Mouse (Mus musculus) heart, postnatal 0 days (tissue): Measurements from ENCODE around the gene Myl3. TPM values are rescaled to one million over a fixed set of nuclear protein-coding genes. Genes with fewer than 3 reads are reported as not detected.

Experiments used
- ATAC-seq: fragments of 200-750 bp; cut with Nextera tagmentation; 2 replicates; pipeline ENCODE4 v1.8.0; 2017; ENCODE audit warnings: low read depth, moderate number of reproducible peaks, moderate library complexity; ENCODE audit not compliant: insufficient read depth
- DNase-seq: peaks from one replicate; pipeline ENCODE4 v3.0.0-alpha.2; 2016; ENCODE audit warnings: low spot score
- H3K27ac ChIP-seq: fragments of 300-500 bp; sonication (generic); 2 replicates; pipeline ENCODE4 v1.5.1; 2014; ENCODE audit warnings: low read depth, mild to moderate bottlenecking
- H3K27me3 ChIP-seq: fragments of 300-500 bp; sonication (generic); 2 replicates; pipeline ENCODE4 v1.6.1; 2014; ENCODE audit warnings: low read length, mixed read lengths; ENCODE audit not compliant: control insufficient read depth, insufficient read depth
- H3K36me3 ChIP-seq: fragments of 300-500 bp; sonication (generic); replicated peaks from 2 replicates; pipeline ENCODE4 v1.6.1; 2014; ENCODE audit warnings: low read length, mixed read lengths; ENCODE audit not compliant: control insufficient read depth, insufficient read depth
- H3K4me1 ChIP-seq: fragments of 300-500 bp; sonication (generic); 2 replicates; pipeline ENCODE4 v1.6.1; 2014; ENCODE audit warnings: antibody characterized with exemption; ENCODE audit not compliant: control insufficient read depth, insufficient read depth
- H3K4me2 ChIP-seq: fragments of 300-500 bp; sonication (generic); 2 replicates; pipeline ENCODE4 v1.6.1; 2014; ENCODE audit warnings: low read depth, mild to moderate bottlenecking, low read length, moderate library complexity
- H3K4me3 ChIP-seq: fragments of 300-500 bp; sonication (generic); 2 replicates; pipeline ENCODE4 v1.5.1; 2014; ENCODE audit warnings: low read depth, low read length
- H3K9ac ChIP-seq: fragments of 300-500 bp; sonication (generic); replicated peaks from 2 replicates; pipeline ENCODE4 v1.6.1; 2014; ENCODE audit warnings: low read depth, low read length, mixed read lengths
- H3K9me3 ChIP-seq: fragments of 300-500 bp; sonication (generic); replicated peaks from 2 replicates; pipeline ENCODE4 v1.6.1; 2016; ENCODE audit warnings: low read length; ENCODE audit not compliant: control insufficient read depth
- CTCF ChIP-seq: IDR thresholded peaks from 2 replicates; pipeline ENCODE4 v1.5.1; 2016; ENCODE audit warnings: antibody characterized with exemption, control low read depth, low read depth
- EP300 ChIP-seq: IDR thresholded peaks from 2 replicates; pipeline ENCODE4 v1.6.1; 2016; ENCODE audit warnings: antibody characterized with exemption, low read depth
- WGBS: fragments of 180-500 bp; shearing (Covaris S2); extraction: QIAGEN DNeasy Blood & Tissue Kit; methylation state at CpG from one replicate; pipeline ENCODE4 v1.1.7; 2014; 5-methylcytosine and 5-hydroxymethylcytosine counted together
- polyA plus RNA-seq: library from polyadenylated mRNA; unstranded; fragments of >200 nt; fragmentation: Nextera tagmentation; extraction: Ambion mirVana; gene quantifications from 2 replicates; pipeline ENCODE4 v1.2.1, GENCODE M21; 2015
- total RNA-seq: library from RNA; depleted of rRNA; stranded (reverse); fragments of >200 nt; gene quantifications from 2 replicates; pipeline ENCODE4 v1.2.3, GENCODE M21; 2014; ENCODE audit warnings: low replicate concordance

The Myl3 gene
- total and polyA plus RNA-seq, 2 experiments from 2014 or later, result 7,975 to 8,752 TPM

DNA sequence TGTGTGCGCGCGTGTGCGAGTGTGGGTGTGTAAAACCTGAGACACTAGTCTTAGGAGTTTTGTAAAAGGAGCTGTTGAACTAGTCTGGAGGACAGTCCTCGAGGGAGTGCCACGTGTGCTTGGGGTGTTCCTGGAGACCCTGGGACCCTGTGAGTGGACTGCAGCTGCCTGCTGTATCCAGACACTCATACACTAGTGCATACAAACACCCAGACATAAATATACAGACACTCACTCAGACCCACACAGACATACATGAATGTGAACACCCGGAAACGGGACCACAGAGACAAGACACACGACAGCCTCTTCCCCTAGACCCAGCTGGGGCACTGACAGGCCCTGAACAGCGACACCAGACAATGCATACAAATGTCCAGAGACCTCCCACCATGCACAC lies 21.1 kb downstream of the Myl3 start:
- Histone ChIP-seq H3K27ac (peak overlapping the region; percentile 99), H3K36me3 (peaks cover 2% of the 10 kb centered on the region; the same call in 1 of the 2 replicates), H3K9me3 (no peaks in the 10 kb centered on the region), H3K4me1 (peaks cover 21% of the 10 kb centered on the region; the same call in 1 of the 2 replicates), H3K9ac (peak overlapping the region; percentile 22; the same call in 1 of the 2 replicates), H3K4me3 (peak overlapping the region; percentile 53), H3K27me3 (no peaks in the 10 kb centered on the region), H3K4me2 (peak overlapping the region; percentile 57)
- 67% methylated on average over 10 of the region's 10 CpGs for WGBS
- TF ChIP-seq EP300, result no peak
- TF ChIP-seq CTCF, result no peak
- no peak for ATAC-seq
- DNase-seq, result no peak

DNA sequence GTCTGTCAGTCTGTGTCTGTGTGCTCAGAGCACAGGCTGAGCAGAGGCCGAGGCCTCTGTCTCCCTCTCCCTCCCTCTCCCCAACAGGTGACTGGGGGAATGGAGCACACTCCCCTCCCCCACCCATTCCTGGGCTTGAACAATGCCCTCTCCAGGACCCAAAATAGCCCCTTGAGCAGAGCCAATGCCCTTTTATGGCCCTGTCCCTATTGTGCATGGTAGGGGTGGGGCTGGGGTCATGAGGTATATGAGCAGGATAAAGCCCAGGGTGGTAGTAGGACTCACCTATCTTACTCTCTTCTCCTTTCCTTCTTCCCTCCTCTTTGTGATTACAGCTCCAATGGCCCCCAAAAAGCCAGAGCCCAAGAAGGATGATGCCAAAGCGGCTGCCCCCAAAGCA lies 21.7 kb downstream of the Myl3 start:
- peak overlapping the region; percentile 99 for H3K27ac ChIP-seq
- no peaks in the 10 kb centered on the region for H3K9me3 ChIP-seq
- peaks cover 8% of the 10 kb centered on the region for H3K36me3 ChIP-seq

DNA sequence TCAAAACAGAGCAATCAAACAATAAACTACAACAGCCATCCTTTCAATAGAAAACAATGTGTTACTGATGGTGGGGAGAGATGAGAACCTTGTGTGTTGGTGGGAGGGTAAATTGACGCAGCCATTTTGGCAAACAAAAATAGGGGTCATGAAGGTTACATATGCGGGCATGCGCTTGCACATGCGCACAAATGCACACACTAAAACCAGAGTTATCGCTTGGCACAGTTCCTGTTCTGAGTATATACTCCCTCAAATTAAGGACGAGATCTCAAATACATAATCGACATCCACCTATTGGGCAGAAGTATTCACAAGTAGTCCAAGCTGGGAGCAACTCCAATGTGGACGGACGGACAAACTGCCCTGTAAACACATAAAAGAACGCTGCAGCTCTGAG lies 30.7 kb downstream of the Myl3 start:
- H3K4me3 ChIP-seq, result no peak overlapping the region
- peak; percentile 50; the same call in 1 of the 2 replicates for TF ChIP-seq EP300
- no peak for TF ChIP-seq CTCF
- 0 out of 2 replicates have a peak, but pooled peaks cover 8% of the 10 kb centered on the region for H3K4me1 ChIP-seq
- 0 out of 2 replicates have a peak overlapping the region, but pooled peaks have one; percentile 22 for H3K27ac ChIP-seq
- DNase-seq, result no peak
- peaks cover 31% of the 10 kb centered on the region for H3K36me3 ChIP-seq
- no peaks in the 10 kb centered on the region for H3K27me3 ChIP-seq
- no peaks in the 10 kb centered on the region for H3K9me3 ChIP-seq
- no peak for ATAC-seq
- no peak overlapping the region for H3K4me2 ChIP-seq
- no peak overlapping the region for H3K9ac ChIP-seq
- 76% methylated on average over 10 of the region's 10 CpGs for WGBS

More for the DNA sequence above, 21.7 kb downstream of the Myl3 start:
- DNase-seq (peak; percentile 94), ATAC-seq (peak; percentile 87)
- Histone ChIP-seq H3K4me1 (peaks cover 21% of the 10 kb centered on the region; the same call in 1 of the 2 replicates), H3K4me2 (peak overlapping the region; percentile 57), H3K27me3 (no peaks in the 10 kb centered on the region), H3K4me3 (peak overlapping the region; percentile 53), H3K9ac (peak overlapping the region; percentile 96)
- TF ChIP-seq EP300 (peak; percentile 94), CTCF (no peak)
- 34% methylated on average over 2 of the region's 2 CpGs for WGBS

DNA sequence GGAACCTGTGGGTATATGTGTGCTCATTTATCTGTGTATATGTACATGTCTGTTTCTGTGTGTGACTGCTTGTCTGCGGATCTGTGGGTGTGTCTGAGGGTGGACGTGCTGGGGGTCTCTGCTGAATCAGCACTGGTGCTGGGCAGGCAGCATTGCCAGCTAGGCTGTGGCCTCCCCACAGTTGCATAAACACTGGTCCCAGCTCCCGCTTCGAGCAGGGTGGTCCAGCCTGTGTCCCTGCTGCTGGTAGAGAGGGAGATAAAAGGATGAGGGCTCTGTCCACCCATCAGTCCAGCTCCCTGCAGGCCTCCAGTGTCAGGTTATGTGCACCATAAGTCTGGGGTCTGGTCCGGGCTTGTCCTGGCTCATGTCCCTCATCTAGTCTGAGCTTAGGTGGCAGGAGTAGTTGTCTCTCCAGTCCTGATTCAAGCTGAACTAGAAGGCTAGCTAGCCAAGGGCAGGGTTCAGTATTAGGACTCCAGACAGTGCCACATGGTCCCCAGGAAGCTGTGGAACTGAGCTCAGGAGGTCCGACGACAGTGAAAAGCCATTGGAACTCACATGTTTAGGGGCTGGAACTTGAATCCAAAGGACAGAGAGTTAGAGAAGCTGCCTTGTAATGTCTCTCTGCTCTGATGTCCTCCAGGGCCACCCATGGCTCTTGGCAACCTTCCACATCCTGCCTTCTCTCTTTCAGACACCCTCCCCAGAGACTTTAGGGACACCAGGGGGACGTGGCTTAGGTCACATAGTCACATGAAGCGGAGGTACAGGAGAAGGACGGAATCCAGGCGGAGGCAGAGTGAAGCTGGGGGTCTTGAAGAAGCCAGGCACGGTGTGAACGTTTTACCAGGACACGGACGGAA lies 33.0 kb downstream of the Myl3 start:
- 43% methylated on average over 15 of the region's 15 CpGs for WGBS
- H3K9me3 ChIP-seq, result no peaks in the 10 kb centered on the region
- H3K4me2 ChIP-seq, result 0 out of 2 replicates have a peak overlapping the region, but pooled peaks have one; percentile 16
- peaks cover 10% of the 10 kb centered on the region for H3K36me3 ChIP-seq
- TF ChIP-seq EP300, result no peak
- TF ChIP-seq CTCF, result no peak
- no peak for DNase-seq
- ATAC-seq, result peak; percentile 9; the same call in 1 of the 2 replicates
- no peak overlapping the region for H3K4me3 ChIP-seq
- 0 out of 2 replicates have a peak, but pooled peaks cover under 1% of the 10 kb centered on the region for H3K27me3 ChIP-seq
- no peak overlapping the region for H3K9ac ChIP-seq
- H3K27ac ChIP-seq, result peak overlapping the region; percentile 43
- H3K4me1 ChIP-seq, result 0 out of 2 replicates have a peak, but pooled peaks cover 8% of the 10 kb centered on the region

DNA sequence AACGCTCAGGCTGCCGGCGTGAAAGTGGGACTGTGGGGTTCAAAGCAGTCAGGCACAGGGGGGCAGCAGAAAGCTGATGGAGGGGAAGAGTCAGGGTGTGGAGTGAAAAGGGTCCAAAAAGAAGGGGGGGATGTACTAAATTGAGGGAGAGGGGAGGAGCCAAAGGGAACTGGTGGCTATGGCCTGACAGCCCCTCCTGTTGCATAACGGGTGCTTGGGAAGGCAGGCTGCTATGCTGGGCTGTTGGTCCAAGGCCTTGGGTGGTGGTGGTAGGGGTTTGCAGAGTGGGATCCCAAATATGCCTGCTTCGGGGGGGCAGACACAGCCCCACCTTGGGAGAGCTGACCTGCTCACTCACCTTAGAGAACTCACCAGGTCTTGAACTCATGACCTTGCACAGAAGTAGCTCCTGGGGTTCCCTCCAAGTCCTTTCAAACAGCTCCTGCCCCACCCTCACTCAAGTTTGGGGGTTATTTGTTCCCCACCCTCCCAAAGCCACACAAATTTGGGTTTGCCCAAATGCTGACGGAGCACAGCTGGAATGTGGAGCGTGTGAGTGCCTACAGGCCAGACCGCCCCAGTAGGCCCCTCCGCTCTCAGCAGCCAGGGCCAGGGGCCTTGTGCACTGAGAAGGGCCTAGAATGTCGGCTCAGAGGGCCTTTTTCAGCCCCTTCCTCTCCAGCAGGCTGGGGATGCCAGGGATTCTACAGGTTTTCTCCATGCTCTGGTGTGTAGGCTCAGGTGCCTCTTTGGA lies 33.8 kb downstream of the Myl3 start:
- no peaks in the 10 kb centered on the region for H3K9me3 ChIP-seq
- no peak overlapping the region for H3K9ac ChIP-seq
- H3K4me3 ChIP-seq, result no peak overlapping the region
- H3K4me1 ChIP-seq, result 0 out of 2 replicates have a peak, but pooled peaks cover 8% of the 10 kb centered on the region
- WGBS, result 67% methylated on average over 10 of the region's 10 CpGs
- TF ChIP-seq CTCF, result no peak
- TF ChIP-seq EP300, result no peak
- ATAC-seq (no peak), DNase-seq (no peak)
- peak overlapping the region; percentile 43; the same call in 1 of the 2 replicates for H3K27ac ChIP-seq
- H3K4me2 ChIP-seq, result 0 out of 2 replicates have a peak overlapping the region, but pooled peaks have one; percentile 16
- H3K27me3 ChIP-seq, result 0 out of 2 replicates have a peak, but pooled peaks cover 3% of the 10 kb centered on the region
- H3K36me3 ChIP-seq, result peaks cover 2% of the 10 kb centered on the region; the same call in 1 of the 2 replicates
